Comparison of ENCODE assay signal across 16 mouse cellular contexts in the genomic region with DNA sequence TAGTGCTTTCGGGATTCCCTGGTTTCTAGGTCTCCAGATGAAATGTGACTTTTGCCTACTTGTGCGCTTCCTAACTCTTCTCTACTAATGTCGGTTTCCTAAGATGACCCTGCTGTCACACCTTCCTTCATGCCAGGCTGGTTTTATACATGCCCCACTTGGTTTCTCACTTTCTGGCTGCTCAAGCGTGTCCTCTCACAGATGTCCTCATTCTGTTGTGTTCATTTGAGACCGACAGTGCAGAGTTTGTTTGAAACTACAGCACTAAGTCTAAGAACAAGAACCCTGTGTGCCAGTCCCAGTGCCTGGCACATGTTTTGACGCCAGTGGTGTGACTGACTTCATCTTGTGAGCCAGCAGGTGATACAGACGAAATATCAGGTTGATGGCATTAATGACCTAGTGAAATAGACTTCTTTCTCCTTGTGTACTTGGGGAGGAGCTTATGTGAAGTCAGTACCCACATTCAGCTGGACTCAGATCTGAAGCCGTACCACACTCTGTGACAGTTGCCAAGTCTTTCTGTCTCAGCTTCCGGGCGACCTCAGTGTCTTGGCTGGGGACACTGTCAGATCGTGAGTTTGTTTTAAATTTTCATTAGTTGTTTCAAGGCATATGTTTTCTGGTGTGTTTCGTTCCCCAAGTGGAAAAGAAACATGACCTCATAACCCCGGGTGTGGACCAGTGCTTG. TPM values are rescaled to one million over a fixed set of nuclear protein-coding genes. Genes with fewer than 3 reads are reported as not detected.
DNase-seq lines count a peak whose midpoint lies in the region; ATAC-seq and TF ChIP-seq lines count a peak whose summit lies in the region.
"Had no signal": no experiment of that assay in that cellular context is flagged by ENCODE, and none has a peak within 500 bp of the region (broad histone marks: within the 10 kb centered on the region; RNA-seq: fewer than 3 reads in every experiment).

No protein-coding gene starts in this region.

- peak; percentile 45 for DNase-seq in cerebellum, adult 11-12 months
- DNase-seq in cerebellum, postnatal 4 days (ENCODE audit: low spot score in 2 of 2): no peak
- DNase-seq in hindbrain, postnatal 0 days (ENCODE audit: low spot score): peak; percentile 43
- DNase-seq in hindbrain, embryonic 11.5 days (ENCODE audit: low spot score): no peak
- DNase-seq in midbrain, postnatal 0 days (ENCODE audit: low spot score): peak; percentile 46
- DNase-seq in midbrain, embryonic 11.5 days (ENCODE audit: low spot score, missing footprints): no peak
- DNase-seq in yolk sac, embryonic 10.5 days (ENCODE audit: low spot score): no peak

- no peak overlapping the region for H3K4me3 ChIP-seq in hindbrain, postnatal 0 days (ENCODE audit: low read length)
- H3K4me3 ChIP-seq in hindbrain, embryonic 11.5 days (ENCODE audit: low read depth, low read length): no peak overlapping the region
- H3K4me3 ChIP-seq in midbrain, postnatal 0 days (ENCODE audit: low read depth, low read length): no peak overlapping the region
- no peak overlapping the region for H3K4me3 ChIP-seq in midbrain, embryonic 11.5 days (ENCODE audit: low read depth, low read length)
- H3K4me3 ChIP-seq in intestine, embryonic 15.5 days (replicated peaks): no peak overlapping the region
- H3K4me3 ChIP-seq: forebrain, embryonic 13.5 days; limb, embryonic 12.5 days; midbrain, embryonic 10.5 days had no signal

- no peak overlapping the region for H3K4me2 ChIP-seq in hindbrain, postnatal 0 days (ENCODE audit: low read depth, low read length)
- no peak overlapping the region for H3K4me2 ChIP-seq in hindbrain, embryonic 11.5 days (replicated peaks; ENCODE audit: low read depth, low read length)
- no peak overlapping the region for H3K4me2 ChIP-seq in midbrain, postnatal 0 days (ENCODE audit: low read depth, low read length, poor library complexity, severe bottlenecking)
- H3K4me2 ChIP-seq in midbrain, embryonic 11.5 days: no peak overlapping the region
- no peak overlapping the region for H3K4me2 ChIP-seq in intestine, embryonic 15.5 days (replicated peaks)
- H3K4me2 ChIP-seq: forebrain, embryonic 13.5 days; limb, embryonic 12.5 days had no signal

- 63% methylated on average over 13 of the region's 13 CpGs for WGBS in hindbrain, postnatal 0 days
- 84% methylated on average over 13 of the region's 13 CpGs for WGBS in hindbrain, embryonic 11.5 days
- 81% methylated on average over 13 of the region's 13 CpGs for WGBS in midbrain, postnatal 0 days
- 88% methylated on average over 13 of the region's 13 CpGs for WGBS in midbrain, embryonic 11.5 days
- WGBS in intestine, embryonic 15.5 days: 87% methylated on average over 13 of the region's 13 CpGs

- H3K36me3 ChIP-seq in hindbrain, postnatal 0 days (ENCODE audit: insufficient read depth, low read length): peaks cover 6% of the 10 kb centered on the region; the same call in 1 of the 2 replicates
- H3K36me3 ChIP-seq in hindbrain, embryonic 11.5 days (ENCODE audit: control insufficient read depth, insufficient read depth, low read length): no peaks in the 10 kb centered on the region
- 0 out of 2 replicates have a peak, but pooled peaks cover 3% of the 10 kb centered on the region for H3K36me3 ChIP-seq in midbrain, postnatal 0 days (ENCODE audit: insufficient read depth, low read length)
- H3K36me3 ChIP-seq in midbrain, embryonic 11.5 days (ENCODE audit: control insufficient read depth, insufficient read depth, low read length): peaks cover under 1% of the 10 kb centered on the region; the same call in 1 of the 2 replicates
- H3K36me3 ChIP-seq in intestine, embryonic 15.5 days: peaks cover 7% of the 10 kb centered on the region; the same call in 1 of the 2 replicates

- no peaks in the 10 kb centered on the region for H3K9me3 ChIP-seq in hindbrain, postnatal 0 days (ENCODE audit: low read length)
- no peaks in the 10 kb centered on the region for H3K9me3 ChIP-seq in hindbrain, embryonic 11.5 days (ENCODE audit: control insufficient read depth, low read length)
- H3K9me3 ChIP-seq in midbrain, postnatal 0 days (ENCODE audit: low read length): no peaks in the 10 kb centered on the region
- no peaks in the 10 kb centered on the region for H3K9me3 ChIP-seq in midbrain, embryonic 11.5 days (ENCODE audit: control insufficient read depth, low read length)
- H3K9me3 ChIP-seq in intestine, embryonic 15.5 days: no peaks in the 10 kb centered on the region
- H3K9me3 ChIP-seq: forebrain, embryonic 13.5 days; limb, embryonic 12.5 days; midbrain, embryonic 10.5 days had no signal

- peak overlapping the region; percentile 37; the same call in 1 of the 2 replicates for H3K27ac ChIP-seq in hindbrain, postnatal 0 days
- H3K27ac ChIP-seq in hindbrain, embryonic 11.5 days (ENCODE audit: low read depth, low read length): no peak overlapping the region
- no peak overlapping the region for H3K27ac ChIP-seq in midbrain, postnatal 0 days (ENCODE audit: low read depth, low read length)
- H3K27ac ChIP-seq in midbrain, embryonic 11.5 days (ENCODE audit: low read depth, low read length): no peak overlapping the region
- no peak overlapping the region for H3K27ac ChIP-seq in intestine, embryonic 15.5 days
- H3K27ac ChIP-seq: forebrain, embryonic 13.5 days; limb, embryonic 12.5 days; midbrain, embryonic 10.5 days had no signal

- peak; percentile 72 for ATAC-seq in hindbrain, postnatal 0 days
- no peak for ATAC-seq in hindbrain, embryonic 11.5 days (ENCODE audit: low FRiP score)
- no peak for ATAC-seq in midbrain, postnatal 0 days (ENCODE audit: low FRiP score)
- no peak for ATAC-seq in midbrain, embryonic 11.5 days (ENCODE audit: low FRiP score)
- ATAC-seq in intestine, embryonic 15.5 days: no peak
- ATAC-seq: activated CD4-positive, CD25-positive, alpha-beta regulatory T cell, adult 4 months had no signal

- no peak for TF ChIP-seq CTCF in hindbrain, postnatal 0 days (IDR thresholded peaks at IDR 0.05; ENCODE audit: low read depth)
- no peak for TF ChIP-seq CTCF in midbrain, postnatal 0 days (IDR thresholded peaks at IDR 0.05)

- H3K4me1 ChIP-seq in hindbrain, postnatal 0 days (ENCODE audit: insufficient read depth, low read length): no peaks in the 10 kb centered on the region
- no peaks in the 10 kb centered on the region for H3K4me1 ChIP-seq in hindbrain, embryonic 11.5 days (replicated peaks; ENCODE audit: control insufficient read depth, insufficient read depth, low read length)
- no peaks in the 10 kb centered on the region for H3K4me1 ChIP-seq in midbrain, postnatal 0 days (ENCODE audit: insufficient read depth, low read length)
- no peaks in the 10 kb centered on the region for H3K4me1 ChIP-seq in midbrain, embryonic 11.5 days (ENCODE audit: control insufficient read depth, insufficient read depth, low read length)
- H3K4me1 ChIP-seq in intestine, embryonic 15.5 days (replicated peaks): no peaks in the 10 kb centered on the region
- H3K4me1 ChIP-seq: forebrain, embryonic 13.5 days; midbrain, embryonic 10.5 days had no signal

- no peak overlapping the region for H3K9ac ChIP-seq in hindbrain, postnatal 0 days (replicated peaks; ENCODE audit: low read length)
- H3K9ac ChIP-seq in hindbrain, embryonic 11.5 days (ENCODE audit: low read depth, low read length): no peak overlapping the region
- no peak overlapping the region for H3K9ac ChIP-seq in midbrain, postnatal 0 days (replicated peaks; ENCODE audit: low read length, poor library complexity, severe bottlenecking)
- H3K9ac ChIP-seq in midbrain, embryonic 11.5 days (ENCODE audit: low read length): no peak overlapping the region
- no peak overlapping the region for H3K9ac ChIP-seq in intestine, embryonic 15.5 days
- H3K9ac ChIP-seq: forebrain, embryonic 13.5 days; limb, embryonic 12.5 days had no signal

- no peaks in the 10 kb centered on the region for H3K27me3 ChIP-seq in hindbrain, postnatal 0 days (ENCODE audit: insufficient read depth, low read length)
- H3K27me3 ChIP-seq in hindbrain, embryonic 11.5 days (ENCODE audit: control insufficient read depth, insufficient read depth, low read length): no peaks in the 10 kb centered on the region
- H3K27me3 ChIP-seq in midbrain, postnatal 0 days (ENCODE audit: insufficient read depth, low read length): no peaks in the 10 kb centered on the region
- no peaks in the 10 kb centered on the region for H3K27me3 ChIP-seq in midbrain, embryonic 11.5 days (ENCODE audit: control insufficient read depth, insufficient read depth, low read length)
- no peaks in the 10 kb centered on the region for H3K27me3 ChIP-seq in intestine, embryonic 15.5 days (replicated peaks)
- H3K27me3 ChIP-seq: forebrain, embryonic 13.5 days; limb, embryonic 12.5 days had no signal

RNA-seq across cellular contexts. Expression of a gene that starts 37.9 kb away (rescaled TPM):
- not detected in 2 replicates for total RNA-seq in hindbrain, postnatal 0 days (2014; rRNA removed)
- not detected in 2 replicates for polyA plus RNA-seq in hindbrain, postnatal 0 days (2015; fragmentation: Nextera tagmentation; extraction: Ambion mirVana)
- polyA plus RNA-seq in hindbrain, embryonic 11.5 days (2014; fragmentation: Nextera tagmentation; extraction: Ambion mirVana): not detected in 2 replicates
- total RNA-seq in midbrain, postnatal 0 days (2014; rRNA removed): not detected in 2 replicates
- polyA plus RNA-seq in midbrain, postnatal 0 days (2015; fragmentation: Nextera tagmentation; extraction: Ambion mirVana): not detected in 2 replicates
- polyA plus RNA-seq in midbrain, embryonic 11.5 days (2014; fragmentation: Nextera tagmentation; extraction: Ambion mirVana): not detected in 2 replicates
- not detected in 2 replicates for polyA plus RNA-seq in intestine, embryonic 15.5 days (2015; fragmentation: Nextera tagmentation; extraction: Ambion mirVana)
- total RNA-seq: ES-E14; heart, adult 8-10 months; layer of hippocampus, postnatal 25 days had no signal
- polyA plus RNA-seq: activated CD4-positive, CD25-positive, alpha-beta regulatory T cell, adult 4 months; forebrain, embryonic 13.5 days; limb, embryonic 12.5 days; lung, embryonic 16.5 days; midbrain, embryonic 10.5 days had no signal

RNA-seq across cellular contexts. Expression of a gene that starts 38.1 kb away (rescaled TPM):
- 96.3 and 140 TPM in 2 replicates for total RNA-seq in hindbrain, postnatal 0 days (2014; rRNA removed)
- polyA plus RNA-seq in hindbrain, postnatal 0 days (2015; fragmentation: Nextera tagmentation; extraction: Ambion mirVana): 292 and 307 TPM in 2 replicates
- polyA plus RNA-seq in hindbrain, embryonic 11.5 days (2014; fragmentation: Nextera tagmentation; extraction: Ambion mirVana): 231 and 251 TPM in 2 replicates
- total RNA-seq in midbrain, postnatal 0 days (2014; rRNA removed): 183 and 253 TPM in 2 replicates
- polyA plus RNA-seq in midbrain, postnatal 0 days (2015; fragmentation: Nextera tagmentation; extraction: Ambion mirVana): 347 and 362 TPM in 2 replicates
- polyA plus RNA-seq in midbrain, embryonic 11.5 days (2014; fragmentation: Nextera tagmentation; extraction: Ambion mirVana): 247 and 262 TPM in 2 replicates
- polyA plus RNA-seq in intestine, embryonic 15.5 days (2015; fragmentation: Nextera tagmentation; extraction: Ambion mirVana): 108 and 138 TPM in 2 replicates

Comparison
In these comparisons a context has a peak if more than half of its experiments do, and no peak if none do; other contexts are left out.
1. DNase-seq: peak in cerebellum, adult 11-12 months (single experiment), hindbrain, postnatal 0 days (single experiment) and midbrain, postnatal 0 days (single experiment); none in cerebellum, postnatal 4 days (0 of 2), hindbrain, embryonic 11.5 days (single experiment), midbrain, embryonic 11.5 days (single experiment) and yolk sac, embryonic 10.5 days (single experiment).